Mouse (Mus musculus) liver, embryonic 13.5 days (tissue): ENCODE results near the gene Tns3. TPM values are rescaled to one million over a fixed set of nuclear protein-coding genes. Genes with fewer than 3 reads are reported as not detected.

ENCODE experiments used
- ATAC-seq: fragments of 200-750 bp; cut with Nextera tagmentation; 2 replicates; pipeline ENCODE4 v1.8.0; 2017; ENCODE audit warnings: low read depth, mild to moderate bottlenecking, moderate number of reproducible peaks, moderate library complexity
- DNase-seq: peaks from one replicate; pipeline ENCODE4 v3.0.0; 2022
- H3K27ac ChIP-seq: fragments of 300-500 bp; sonication (generic); 2 replicates; pipeline ENCODE4 v1.5.1; 2015; ENCODE audit warnings: moderate library complexity, mild to moderate bottlenecking, inconsistent platforms
- H3K27me3 ChIP-seq: fragments of 300-500 bp; sonication (generic); 2 replicates; pipeline ENCODE4 v1.6.1; 2015; ENCODE audit warnings: mild to moderate bottlenecking, inconsistent platforms
- H3K36me3 ChIP-seq: fragments of 300-500 bp; sonication (generic); 2 replicates; pipeline ENCODE4 v1.6.1; 2015; ENCODE audit warnings: mild to moderate bottlenecking, inconsistent platforms
- H3K4me1 ChIP-seq: fragments of 300-500 bp; sonication (generic); replicated peaks from 2 replicates; pipeline ENCODE4 v1.6.1; 2015; ENCODE audit warnings: inconsistent platforms
- H3K4me2 ChIP-seq: fragments of 300-500 bp; sonication (generic); 2 replicates; pipeline ENCODE4 v1.6.1; 2015; ENCODE audit warnings: inconsistent platforms, mild to moderate bottlenecking, moderate library complexity
- H3K4me3 ChIP-seq: fragments of 300-500 bp; sonication (generic); replicated peaks from 2 replicates; pipeline ENCODE4 v1.5.1; 2015; ENCODE audit warnings: mild to moderate bottlenecking, inconsistent platforms
- H3K9ac ChIP-seq: fragments of 300-500 bp; sonication (generic); 2 replicates; pipeline ENCODE4 v1.6.1; 2015; ENCODE audit warnings: mild to moderate bottlenecking, inconsistent platforms
- H3K9me3 ChIP-seq: fragments of 300-500 bp; sonication (generic); replicated peaks from 2 replicates; pipeline ENCODE4 v1.6.1; 2016; ENCODE audit warnings: inconsistent platforms
- WGBS: fragments of 180-500 bp; shearing (Covaris S2); methylation state at CpG from one replicate; pipeline ENCODE4 v1.1.7; 2015; ENCODE audit not compliant: insufficient replicate concordance; 5-methylcytosine and 5-hydroxymethylcytosine counted together
- polyA plus RNA-seq: library from polyadenylated mRNA; unstranded; fragments of >200 nt; fragmentation: Nextera tagmentation; extraction: Ambion mirVana; gene quantifications from 2 replicates; pipeline ENCODE4 v1.2.1, GENCODE M21; 2015

The Tns3 gene
- polyA plus RNA-seq, 1 experiment from 2014 or later, result 2.8 TPM

DNA sequence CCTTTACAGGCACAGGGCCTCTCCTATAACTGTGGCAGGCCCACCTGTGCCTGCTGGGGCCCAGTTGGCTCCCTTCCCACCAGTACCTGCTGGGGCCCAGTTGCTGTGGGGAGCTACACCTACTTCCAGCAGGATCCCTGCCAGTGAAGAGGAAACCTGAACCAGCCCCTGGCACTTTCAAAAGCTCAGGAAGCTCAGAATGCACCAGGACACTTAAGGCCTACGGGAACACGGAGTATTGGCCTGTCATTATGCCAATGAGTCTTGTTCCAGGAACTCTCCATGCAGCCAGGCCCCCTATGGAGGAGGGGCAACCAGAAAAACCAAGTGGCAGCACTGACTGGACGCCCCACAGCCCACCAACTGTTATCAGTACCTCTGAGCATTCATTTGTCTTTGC, 181.6 kb downstream of the Tns3 start:
- no peak overlapping the region for H3K27ac ChIP-seq

DNA sequence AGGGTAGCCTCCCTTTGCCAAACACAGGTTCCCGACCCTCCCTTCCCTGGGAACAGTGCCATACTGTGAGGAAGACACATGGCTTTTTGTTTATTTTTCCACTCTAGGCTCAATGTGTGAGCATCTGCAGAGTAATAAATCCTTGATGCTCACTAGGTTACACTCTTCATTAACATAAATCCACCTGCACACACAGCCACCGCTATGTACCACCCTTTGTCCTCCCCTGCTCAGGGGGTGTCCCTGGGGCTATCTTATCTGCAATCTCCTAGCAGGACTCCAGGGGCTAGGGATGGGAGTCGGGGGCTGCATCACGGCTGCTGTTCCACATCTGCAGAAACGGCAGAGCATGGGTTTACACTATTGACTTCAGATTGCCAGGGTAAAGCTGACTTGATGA, 182.4 kb downstream of the Tns3 start:
- no peak for ATAC-seq
- Histone ChIP-seq H3K27ac (no peak overlapping the region), H3K36me3 (0 out of 2 replicates have a peak, but pooled peaks cover 11% of the 10 kb centered on the region), H3K9me3 (no peaks in the 10 kb centered on the region), H3K9ac (no peak overlapping the region), H3K4me1 (no peaks in the 10 kb centered on the region), H3K4me3 (no peak overlapping the region), H3K4me2 (no peak overlapping the region), H3K27me3 (no peaks in the 10 kb centered on the region)
- no peak for DNase-seq
- WGBS, result 54% methylated on average over 5 of the region's 5 CpGs

More for the DNA sequence above, 181.6 kb downstream of the Tns3 start:
- no peaks in the 10 kb centered on the region for H3K9me3 ChIP-seq
- H3K4me2 ChIP-seq, result no peak overlapping the region
- DNase-seq, result no peak
- H3K4me1 ChIP-seq, result no peaks in the 10 kb centered on the region
- H3K4me3 ChIP-seq, result no peak overlapping the region
- 60% methylated on average over 3 of the region's 3 CpGs for WGBS
- no peaks in the 10 kb centered on the region for H3K27me3 ChIP-seq
- no peak overlapping the region for H3K9ac ChIP-seq
- ATAC-seq, result no peak
- H3K36me3 ChIP-seq, result 0 out of 2 replicates have a peak, but pooled peaks cover 8% of the 10 kb centered on the region

GRCm38 (mm10) chr11:8481529-8481928, 182.8 kb downstream of the Tns3 start:
- no peaks in the 10 kb centered on the region for H3K9me3 ChIP-seq
- no peak overlapping the region for H3K4me3 ChIP-seq
- no peak overlapping the region for H3K27ac ChIP-seq
- no peak overlapping the region for H3K9ac ChIP-seq
- DNase-seq (no peak), ATAC-seq (no peak)
- 63% methylated on average over 6 of the region's 6 CpGs for WGBS
- no peak overlapping the region for H3K4me2 ChIP-seq
- no peaks in the 10 kb centered on the region for H3K4me1 ChIP-seq
- H3K27me3 ChIP-seq, result no peaks in the 10 kb centered on the region
- H3K36me3 ChIP-seq, result 0 out of 2 replicates have a peak, but pooled peaks cover 11% of the 10 kb centered on the region

DNA sequence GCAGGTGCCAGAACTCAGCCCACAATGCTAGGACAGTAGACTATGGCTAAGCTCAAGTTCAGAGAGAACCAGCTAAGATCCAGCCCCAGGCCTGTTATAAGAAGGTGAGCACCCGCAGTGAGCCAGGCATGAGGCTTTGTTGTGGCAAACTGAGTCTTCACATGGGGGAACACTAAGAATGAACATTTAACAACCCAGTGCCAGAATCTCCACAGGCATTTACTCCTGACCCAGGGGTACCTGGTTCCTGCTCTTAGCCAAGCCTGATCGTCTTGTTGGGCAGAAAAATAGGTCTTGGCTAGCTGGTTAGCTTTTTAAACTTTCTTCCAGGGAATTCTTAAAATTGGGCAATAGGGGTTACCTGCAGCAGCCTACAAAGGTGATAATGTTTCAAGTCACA, 184.5 kb downstream of the Tns3 start:
- no peak overlapping the region for H3K4me2 ChIP-seq
- WGBS, result 68% methylated on average over 2 of the region's 2 CpGs

DNA sequence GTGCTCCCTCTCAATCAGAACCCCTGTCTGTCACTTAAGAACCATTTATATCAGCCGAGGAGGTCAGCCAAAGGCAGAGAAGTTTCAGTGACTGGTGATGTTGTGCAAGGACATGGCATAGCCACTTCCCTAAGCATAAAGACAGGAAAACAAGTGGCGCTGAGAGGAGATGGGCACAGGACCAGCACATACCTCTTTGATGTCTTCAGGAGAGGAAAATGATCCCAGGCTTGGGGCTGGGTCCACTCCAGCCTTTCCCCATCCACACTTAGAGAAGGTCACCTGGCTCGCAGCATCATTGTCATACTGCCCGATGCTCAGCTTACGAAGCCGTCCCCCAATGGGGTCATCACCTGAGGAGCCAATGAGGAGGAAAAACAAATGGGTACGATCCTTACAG, 185.0 kb downstream of the Tns3 start:
- Histone ChIP-seq H3K36me3 (0 out of 2 replicates have a peak, but pooled peaks cover 11% of the 10 kb centered on the region), H3K4me1 (no peaks in the 10 kb centered on the region), H3K27me3 (no peaks in the 10 kb centered on the region), H3K4me2 (no peak overlapping the region), H3K27ac (no peak overlapping the region), H3K9ac (no peak overlapping the region), H3K4me3 (no peak overlapping the region), H3K9me3 (no peaks in the 10 kb centered on the region)
- 68% methylated on average over 7 of the region's 7 CpGs for WGBS
- DNase-seq, result no peak
- ATAC-seq, result no peak

More for the DNA sequence above, 184.5 kb downstream of the Tns3 start:
- H3K9ac ChIP-seq, result no peak overlapping the region
- 0 out of 2 replicates have a peak, but pooled peaks cover 11% of the 10 kb centered on the region for H3K36me3 ChIP-seq
- no peaks in the 10 kb centered on the region for H3K4me1 ChIP-seq
- no peak overlapping the region for H3K27ac ChIP-seq
- H3K9me3 ChIP-seq, result no peaks in the 10 kb centered on the region
- H3K4me3 ChIP-seq, result no peak overlapping the region
- no peak for DNase-seq
- ATAC-seq, result no peak
- no peaks in the 10 kb centered on the region for H3K27me3 ChIP-seq

DNA sequence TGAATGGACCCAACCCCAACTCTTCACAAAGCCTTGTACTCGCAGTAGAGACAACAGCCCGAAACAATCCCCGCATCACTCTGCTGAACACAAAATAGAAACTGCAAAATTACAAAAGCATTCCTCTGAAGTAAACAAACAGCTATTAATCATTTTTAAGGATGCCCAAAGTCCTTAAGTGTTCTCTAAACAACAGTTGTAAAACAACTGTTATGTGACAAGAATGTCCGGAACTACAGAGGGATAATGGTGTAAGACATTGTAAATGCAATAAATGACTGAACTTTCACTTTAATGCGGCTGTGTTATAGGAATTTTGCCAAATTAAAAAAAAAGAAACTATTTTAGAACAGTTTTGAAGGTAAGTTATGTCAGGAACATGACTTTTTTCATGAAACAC, 190.7 kb downstream of the Tns3 start:
- DNase-seq (no peak), ATAC-seq (no peak)
- H3K9ac ChIP-seq, result no peak overlapping the region
- H3K9me3 ChIP-seq, result no peaks in the 10 kb centered on the region
- H3K27me3 ChIP-seq, result peaks cover 8% of the 10 kb centered on the region; the same call in 1 of the 2 replicates
- 0 out of 2 replicates have a peak, but pooled peaks cover 7% of the 10 kb centered on the region for H3K36me3 ChIP-seq
- 78% methylated on average over 5 of the region's 5 CpGs for WGBS
- peaks cover 14% of the 10 kb centered on the region for H3K4me1 ChIP-seq
- no peak overlapping the region for H3K4me3 ChIP-seq
- H3K4me2 ChIP-seq, result no peak overlapping the region
- H3K27ac ChIP-seq, result no peak overlapping the region

- Histone ChIP-seq H3K9ac (no peak overlapping the region), H3K9me3 (no peaks in the 10 kb centered on the region), H3K4me1 (peaks cover 20% of the 10 kb centered on the region), H3K4me2 (no peak overlapping the region), H3K27ac (no peak overlapping the region), H3K36me3 (0 out of 2 replicates have a peak, but pooled peaks cover under 1% of the 10 kb centered on the region), H3K27me3 (peaks cover 19% of the 10 kb centered on the region; the same call in 1 of the 2 replicates), H3K4me3 (no peak overlapping the region)
- DNase-seq, result no peak
- 68% methylated on average over 12 of the region's 12 CpGs for WGBS
- no peak for ATAC-seq
Observed at GRCm38 (mm10) chr11:8472439-8472838, 191.9 kb downstream of the Tns3 start.

DNA sequence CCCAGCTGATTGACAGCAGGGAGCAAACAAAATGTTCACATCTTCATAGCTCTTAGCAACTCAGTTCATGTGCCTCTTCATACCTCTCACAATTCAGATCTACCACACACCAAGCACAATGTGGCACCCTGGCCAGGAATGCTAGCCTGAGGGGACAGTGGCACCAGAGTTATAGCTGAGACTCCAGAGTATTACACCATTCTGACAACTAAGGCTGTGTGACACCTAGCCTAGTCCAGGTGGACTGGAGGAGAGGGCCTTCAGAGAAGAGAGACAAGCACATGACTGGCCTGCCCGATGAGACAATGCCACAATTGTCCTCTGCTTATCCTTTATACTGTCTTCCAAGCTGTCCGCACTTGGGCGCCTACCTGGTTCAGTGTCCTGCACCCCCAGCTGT, 192.8 kb downstream of the Tns3 start:
- no peaks in the 10 kb centered on the region for H3K9me3 ChIP-seq
- H3K27ac ChIP-seq, result no peak overlapping the region
- no peak for ATAC-seq
- no peaks in the 10 kb centered on the region for H3K36me3 ChIP-seq
- H3K4me3 ChIP-seq, result no peak overlapping the region
- H3K4me2 ChIP-seq, result no peak overlapping the region
- 75% methylated on average over 3 of the region's 3 CpGs for WGBS
- peaks cover 21% of the 10 kb centered on the region; the same call in 1 of the 2 replicates for H3K27me3 ChIP-seq
- no peak for DNase-seq
- peaks cover 20% of the 10 kb centered on the region for H3K4me1 ChIP-seq
- no peak overlapping the region for H3K9ac ChIP-seq

DNA sequence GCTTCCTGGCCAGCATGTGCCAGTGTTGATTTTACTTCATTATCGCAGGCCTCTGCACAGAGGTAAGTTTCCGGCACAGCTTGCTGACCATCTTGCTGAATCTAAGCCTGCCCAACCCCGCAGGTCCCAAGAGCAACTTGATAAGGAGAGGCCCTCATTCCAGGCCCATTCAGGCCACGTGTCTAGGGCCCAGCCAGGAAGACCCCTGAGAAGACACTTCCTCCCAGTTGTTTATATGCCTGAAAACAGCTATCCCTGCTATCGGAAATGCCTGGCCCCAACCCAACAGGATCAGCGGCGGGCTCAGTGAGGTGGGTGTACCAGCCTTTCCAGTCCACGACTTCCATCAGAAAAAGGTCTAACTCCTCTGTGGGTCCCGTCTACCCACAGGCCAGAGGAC, 194.8 kb downstream of the Tns3 start:
- H3K4me1 ChIP-seq, result peaks cover 20% of the 10 kb centered on the region
- no peak for DNase-seq
- H3K27ac ChIP-seq, result 0 out of 2 replicates have a peak overlapping the region, but pooled peaks have one; percentile 32
- peaks cover 21% of the 10 kb centered on the region; the same call in 1 of the 2 replicates for H3K27me3 ChIP-seq
- ATAC-seq, result no peak
- no peaks in the 10 kb centered on the region for H3K9me3 ChIP-seq
- H3K4me2 ChIP-seq, result no peak overlapping the region
- H3K36me3 ChIP-seq, result no peaks in the 10 kb centered on the region
- no peak overlapping the region for H3K4me3 ChIP-seq
- no peak overlapping the region for H3K9ac ChIP-seq
- WGBS, result 33% methylated on average over 9 of the region's 9 CpGs

DNA sequence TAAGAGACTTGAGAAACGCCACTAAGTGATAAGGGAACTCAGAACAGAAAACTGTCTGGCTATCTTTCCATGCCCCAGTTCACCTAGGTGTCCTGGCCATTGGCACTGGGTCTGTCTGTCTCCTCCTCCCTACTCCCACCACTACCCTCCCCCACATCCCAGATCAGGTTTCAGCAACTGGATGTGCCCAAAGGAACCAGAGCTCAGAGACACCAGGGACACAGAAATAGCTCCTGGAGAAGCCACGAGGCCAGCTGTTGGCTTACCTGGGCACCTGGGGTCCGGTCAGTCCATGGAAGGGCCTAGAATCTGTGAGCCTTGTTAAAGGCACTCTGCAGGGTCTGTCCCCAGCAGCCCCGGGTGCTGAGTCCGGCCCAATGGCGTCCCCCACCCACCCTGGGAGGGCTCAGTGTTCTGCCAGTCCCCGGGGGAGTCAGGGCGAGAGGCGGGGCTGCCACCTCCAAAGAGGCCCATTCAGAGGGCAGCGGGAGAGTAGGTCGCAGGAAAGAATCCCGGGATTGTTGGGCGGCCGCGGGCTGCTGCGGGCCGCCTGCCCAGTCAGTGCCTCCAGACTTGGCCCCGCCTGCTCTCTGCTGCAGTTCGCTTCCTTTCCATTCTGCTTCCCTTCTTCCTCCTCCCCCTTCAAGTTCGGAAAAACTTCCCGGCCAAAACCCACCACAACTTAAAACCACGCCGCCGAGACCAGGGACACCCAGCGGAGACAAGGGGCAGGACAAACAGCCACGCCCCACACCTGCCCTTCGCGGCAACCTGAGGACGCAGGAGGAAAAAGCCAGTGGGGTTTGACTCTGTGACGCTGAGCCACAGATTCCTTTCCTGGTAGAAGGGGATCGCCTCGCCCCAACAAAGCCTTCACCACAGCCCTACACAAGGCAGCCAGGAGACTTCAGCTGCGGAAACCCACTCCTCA, 195.9 kb downstream of the Tns3 start:
- peak overlapping the region; percentile 45 for H3K9ac ChIP-seq
- peaks cover 21% of the 10 kb centered on the region; the same call in 1 of the 2 replicates for H3K27me3 ChIP-seq
- DNase-seq (no peak), ATAC-seq (peak; percentile 46)
- H3K4me3 ChIP-seq, result peak overlapping the region; percentile 46
- H3K4me2 ChIP-seq, result peak overlapping the region; percentile 64
- no peaks in the 10 kb centered on the region for H3K36me3 ChIP-seq
- H3K9me3 ChIP-seq, result no peaks in the 10 kb centered on the region
- H3K4me1 ChIP-seq, result peaks cover 20% of the 10 kb centered on the region
- peak overlapping the region; percentile 57 for H3K27ac ChIP-seq
- WGBS, result 2% methylated on average over 33 of the region's 33 CpGs

DNA sequence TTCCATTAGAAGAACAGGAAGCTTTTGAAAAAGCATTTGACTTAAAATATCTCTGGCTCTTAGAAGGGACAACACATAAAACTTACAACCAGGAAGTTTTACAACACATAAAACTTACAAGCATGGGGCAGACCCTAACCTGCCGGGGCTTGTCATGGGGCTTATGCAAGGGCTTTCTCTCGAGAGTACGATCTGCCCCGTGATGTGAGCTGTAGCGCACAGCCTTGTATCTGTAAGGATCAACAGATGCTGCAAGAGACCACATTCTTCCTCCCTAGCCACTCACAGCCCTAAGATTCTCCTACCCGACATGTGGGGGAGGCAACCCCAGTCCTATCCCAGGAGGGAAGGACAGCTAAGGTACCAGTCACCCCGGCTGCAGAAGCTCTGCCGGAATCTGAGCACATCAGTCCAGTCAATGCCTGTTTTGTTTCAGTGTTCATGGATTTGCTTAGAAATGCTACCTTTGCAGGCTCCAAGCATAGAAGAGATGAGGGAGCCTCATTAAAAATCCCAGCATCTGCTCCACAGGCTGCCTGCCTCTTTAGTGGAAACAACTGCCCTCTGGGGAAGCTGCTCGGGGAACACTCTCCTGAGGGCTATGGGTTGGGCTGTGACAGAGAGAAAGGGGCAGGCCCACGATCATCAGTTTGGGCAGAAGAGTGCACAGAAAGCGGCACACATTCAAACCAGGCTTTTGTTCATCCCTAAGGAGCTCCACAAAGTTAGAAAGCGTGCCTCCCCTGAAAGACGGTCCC, 196.8 kb downstream of the Tns3 start:
- peaks cover 21% of the 10 kb centered on the region; the same call in 1 of the 2 replicates for H3K27me3 ChIP-seq
- 32% methylated on average over 13 of the region's 13 CpGs for WGBS
- H3K27ac ChIP-seq, result peak overlapping the region; percentile 57; the same call in 1 of the 2 replicates
- peak overlapping the region; percentile 46 for H3K4me3 ChIP-seq
- no peaks in the 10 kb centered on the region for H3K9me3 ChIP-seq
- DNase-seq, result no peak
- H3K9ac ChIP-seq, result peak overlapping the region; percentile 45
- peak overlapping the region; percentile 64 for H3K4me2 ChIP-seq
- ATAC-seq, result no peak
- H3K36me3 ChIP-seq, result no peaks in the 10 kb centered on the region
- H3K4me1 ChIP-seq, result peaks cover 20% of the 10 kb centered on the region
